Mouse (Mus musculus) kidney, adult 8-10 months (tissue): ENCODE measurements at regions not wholly inside any gene's neighbourhood (a gene's known extent, or its start where the extent isn't known, plus 50 kb on each side); places are given as distances from the start of the nearest gene placed in this dataset.

Experiments used
- DNase-seq, 2 experiments: peaks; one replicate each; pipeline ENCODE4 v3.0.0; 2022

DNA sequence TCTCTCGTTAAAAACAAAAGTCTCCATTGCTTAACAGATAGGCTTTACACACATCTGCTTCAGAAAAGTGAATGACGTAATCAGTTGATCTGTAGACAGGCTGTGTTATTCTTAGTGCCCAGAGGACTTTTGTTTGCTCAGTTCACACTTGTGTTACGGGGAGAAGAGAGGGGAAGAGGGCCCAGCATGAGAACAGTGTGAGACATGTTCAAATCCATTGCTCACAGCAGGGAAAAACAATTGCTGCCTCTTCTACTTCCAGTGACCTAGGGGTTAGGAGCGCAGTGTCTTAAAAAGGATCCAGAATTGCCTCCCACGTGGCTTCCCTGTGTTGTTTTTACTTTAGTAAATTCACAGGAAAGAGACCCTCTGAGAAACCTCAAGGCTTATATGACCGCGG lies 243.3 kb upstream of the BC052040 start:
- no peak for DNase-seq

DNA sequence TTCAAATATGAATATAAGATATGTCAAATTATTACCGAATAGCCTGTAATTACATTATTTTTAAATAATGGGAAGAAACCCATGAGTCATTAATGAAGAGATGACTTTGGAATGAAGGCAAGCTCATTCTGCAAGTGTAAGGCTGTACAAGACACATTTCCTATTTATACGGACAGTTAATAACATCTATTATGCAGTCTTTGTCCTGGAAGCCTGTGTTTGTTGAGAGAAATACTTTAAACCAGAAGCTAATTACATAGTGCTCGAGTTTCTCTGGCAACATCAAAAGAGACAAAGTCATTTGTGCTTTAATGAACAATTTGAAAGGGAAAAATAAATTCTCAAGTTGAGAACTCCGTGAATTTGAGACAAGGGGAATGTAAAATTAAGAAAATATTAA lies 242.5 kb upstream of the BC052040 start:
- no peak for DNase-seq

DNA sequence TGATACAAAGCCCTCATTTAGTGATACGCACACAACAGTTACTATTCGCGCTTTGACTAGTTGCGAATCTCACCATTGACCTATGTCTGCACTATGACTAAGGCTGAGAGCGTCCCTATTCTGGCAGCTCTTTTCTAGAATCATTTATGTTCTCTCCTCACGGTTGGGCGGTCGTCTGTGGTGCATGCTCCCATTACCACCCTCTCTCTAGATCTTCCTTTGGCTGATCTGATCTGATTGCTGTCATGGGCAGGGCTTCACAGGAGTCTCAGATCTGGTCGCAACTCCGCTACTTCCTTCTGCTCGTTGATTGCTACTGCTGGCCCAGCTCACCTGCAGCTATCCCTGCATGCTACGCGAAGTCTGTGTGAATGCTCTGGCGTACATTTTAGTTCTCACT lies 239.2 kb upstream of the BC052040 start:
- DNase-seq, result no peak

DNA sequence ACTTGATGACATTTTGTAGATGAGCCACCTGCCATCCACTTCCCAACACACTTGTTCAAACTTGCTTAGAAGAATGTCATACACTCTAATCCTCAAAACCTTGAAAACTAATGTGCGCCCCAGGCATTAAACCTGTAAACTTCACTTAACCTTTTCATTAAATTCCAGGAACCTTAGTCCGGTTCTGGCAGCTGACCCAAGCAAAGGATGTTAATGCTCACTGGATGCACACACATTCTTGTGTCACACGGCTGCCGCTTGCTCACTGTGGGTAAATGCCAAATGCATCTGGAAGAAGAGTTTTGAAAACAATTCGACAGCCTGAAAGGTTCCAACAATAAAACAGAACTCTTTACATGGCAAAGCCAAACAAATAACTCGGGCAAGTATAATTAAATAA lies 235.0 kb upstream of the BC052040 start:
- DNase-seq, result peak in 1 of 2 experiments; percentile 12

DNA sequence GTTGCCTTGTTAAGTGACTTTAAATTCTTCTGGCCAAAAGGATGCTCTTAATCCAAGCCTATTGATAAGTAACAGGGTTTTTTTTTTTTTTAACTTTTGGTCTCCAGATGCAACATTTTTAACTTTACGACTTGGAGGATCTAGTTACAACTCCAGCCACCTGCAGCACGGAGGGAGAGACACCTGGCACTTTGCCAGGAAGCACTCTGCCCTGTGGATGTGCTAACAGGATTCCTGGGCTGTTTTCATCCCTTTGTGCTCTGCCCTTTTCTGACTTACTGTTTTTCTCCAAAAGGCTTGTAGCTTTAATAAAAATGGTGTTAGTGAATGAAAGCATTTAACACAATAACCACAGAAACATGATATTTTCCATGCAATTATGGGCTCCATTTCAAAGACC lies 233.3 kb upstream of the BC052040 start:
- DNase-seq, result no peak

DNA sequence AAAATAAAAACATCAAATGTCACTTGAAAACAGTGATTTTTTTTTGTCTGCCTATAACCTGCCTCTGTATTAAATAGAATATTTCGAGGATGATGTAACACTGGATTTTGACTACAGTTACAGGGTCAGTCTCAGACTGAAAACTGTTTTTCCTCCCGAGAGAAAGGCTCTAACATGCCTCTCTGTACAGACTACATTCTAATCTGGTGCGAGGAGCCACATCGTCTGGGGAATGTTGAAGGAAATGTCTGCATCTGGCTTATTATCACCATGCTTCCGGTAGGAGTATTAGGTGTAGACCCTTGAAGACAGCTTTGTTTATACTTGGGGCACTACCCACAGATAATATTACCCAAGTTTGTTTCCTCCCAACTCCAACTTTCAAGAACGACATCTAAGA lies 210.4 kb upstream of the BC052040 start:
- DNase-seq, result no peak

DNA sequence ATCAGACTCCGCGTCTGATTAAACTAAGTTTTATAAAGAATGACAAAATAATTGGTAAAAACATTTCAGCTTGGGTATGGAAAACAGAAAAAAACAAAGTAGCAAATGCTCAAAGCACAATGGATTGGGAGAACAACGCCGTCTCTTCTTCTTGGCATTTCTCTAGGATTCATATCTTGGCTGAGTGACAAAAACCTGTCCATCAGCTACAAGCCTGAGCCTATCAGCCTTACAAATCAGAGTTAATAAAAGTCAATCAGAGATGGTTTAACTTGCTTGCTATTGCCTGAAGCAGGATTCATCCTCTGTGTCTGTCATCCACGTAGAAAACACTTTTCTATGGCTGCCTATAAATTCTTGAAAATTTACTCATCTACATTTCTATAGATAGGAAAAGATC lies 206.2 kb upstream of the BC052040 start:
- no peak for DNase-seq

DNA sequence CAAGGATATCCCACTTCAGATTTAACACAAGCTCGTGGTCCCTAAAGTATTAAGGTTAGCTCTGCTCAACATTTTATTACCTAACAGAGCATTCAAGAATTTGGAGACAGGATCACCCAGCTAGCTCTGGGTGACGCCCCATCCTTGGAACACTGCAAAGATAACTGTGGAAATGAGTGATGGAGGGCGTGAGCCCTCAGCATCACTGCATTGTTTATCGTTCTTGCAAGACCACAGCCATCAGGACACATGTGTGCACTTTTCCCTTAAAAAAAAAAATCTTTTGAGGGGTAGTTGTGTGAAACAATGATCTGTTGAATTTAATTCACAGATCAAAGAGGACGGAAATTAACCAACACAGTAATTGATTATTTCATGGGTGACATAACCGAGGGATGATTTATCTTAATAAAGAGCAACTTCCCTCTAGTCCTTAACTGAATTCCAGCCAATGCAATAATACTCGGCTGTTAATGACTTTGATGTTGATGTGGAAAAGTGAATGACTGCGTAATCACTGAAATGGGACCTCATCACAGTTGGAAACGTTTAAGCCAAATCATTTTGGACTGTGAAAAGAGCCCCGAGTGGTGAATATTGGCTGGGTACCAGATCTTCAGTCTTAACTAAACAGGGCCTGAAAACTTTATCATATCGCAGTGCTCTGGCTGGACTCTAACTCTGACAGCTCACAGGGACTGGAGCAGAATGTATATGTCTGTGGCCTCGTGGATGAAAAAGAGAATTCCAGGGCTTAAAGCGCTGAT lies 196.9 kb upstream of the BC052040 start:
- no peak for DNase-seq

DNA sequence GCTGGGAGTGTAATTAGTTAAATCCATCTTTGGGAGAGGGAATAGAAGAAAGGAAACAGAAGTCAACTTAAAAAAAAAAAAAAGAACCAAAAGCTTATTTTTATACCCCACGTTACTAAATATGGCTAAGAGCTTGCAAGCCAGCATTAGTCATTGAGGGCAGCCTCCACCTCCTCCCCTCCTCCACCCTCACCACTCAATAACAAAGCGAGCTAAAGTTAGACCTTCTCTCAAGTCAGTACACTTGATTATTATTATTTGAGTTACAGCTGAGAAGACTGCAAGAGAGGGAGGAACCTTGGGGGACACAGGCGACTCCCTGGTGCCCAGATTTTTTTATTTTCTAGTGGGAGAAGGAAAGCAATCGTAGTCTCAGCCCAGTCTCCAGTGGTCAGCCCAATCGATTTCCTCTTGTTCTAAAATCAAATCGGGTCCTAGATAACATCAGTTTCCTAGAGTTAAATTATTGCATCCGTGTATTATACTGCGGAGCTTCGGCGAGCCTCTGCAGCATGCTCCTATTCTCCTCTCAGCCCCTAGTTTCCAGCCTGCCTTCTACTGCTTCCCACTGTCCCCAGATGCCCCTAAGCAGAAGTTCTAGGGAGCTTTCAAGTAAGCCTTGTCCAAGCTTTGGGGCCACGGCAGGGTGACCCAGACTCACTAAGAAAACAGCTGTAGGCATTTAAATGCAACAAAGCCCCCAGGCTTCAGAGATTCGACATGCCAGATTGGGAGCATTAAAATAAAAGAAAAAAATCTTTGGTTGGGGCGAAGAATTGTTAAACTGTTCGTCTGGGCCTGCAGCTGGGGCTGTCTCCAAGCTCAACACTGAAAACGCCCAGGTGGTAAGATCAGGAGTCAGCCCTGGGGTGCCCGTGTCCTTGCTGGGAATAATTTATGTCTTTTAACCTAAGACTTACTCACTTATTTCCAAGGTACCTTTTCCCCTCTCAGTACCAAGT lies 196.0 kb upstream of the BC052040 start:
- peak; percentile 35 to 75 for DNase-seq

DNA sequence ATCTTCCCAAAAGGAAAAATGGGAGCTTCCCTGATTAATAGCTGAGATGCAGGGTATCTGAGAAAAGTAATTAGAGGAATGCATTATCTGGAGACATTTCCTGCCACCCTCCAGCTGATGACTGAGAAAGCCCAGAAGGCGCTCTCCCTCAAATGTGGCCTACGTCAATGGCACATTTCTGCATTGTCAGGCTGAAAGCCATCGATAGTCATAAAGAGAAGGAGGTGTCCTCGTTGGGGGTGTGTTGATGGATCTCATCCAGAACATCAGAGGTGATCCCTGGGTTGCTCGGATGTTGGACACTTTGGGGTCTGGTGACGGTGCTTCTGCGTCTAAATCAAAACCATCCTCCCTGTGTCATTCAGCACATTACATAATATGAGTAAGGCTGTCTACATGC lies 189.9 kb upstream of the BC052040 start:
- no peak for DNase-seq

DNA sequence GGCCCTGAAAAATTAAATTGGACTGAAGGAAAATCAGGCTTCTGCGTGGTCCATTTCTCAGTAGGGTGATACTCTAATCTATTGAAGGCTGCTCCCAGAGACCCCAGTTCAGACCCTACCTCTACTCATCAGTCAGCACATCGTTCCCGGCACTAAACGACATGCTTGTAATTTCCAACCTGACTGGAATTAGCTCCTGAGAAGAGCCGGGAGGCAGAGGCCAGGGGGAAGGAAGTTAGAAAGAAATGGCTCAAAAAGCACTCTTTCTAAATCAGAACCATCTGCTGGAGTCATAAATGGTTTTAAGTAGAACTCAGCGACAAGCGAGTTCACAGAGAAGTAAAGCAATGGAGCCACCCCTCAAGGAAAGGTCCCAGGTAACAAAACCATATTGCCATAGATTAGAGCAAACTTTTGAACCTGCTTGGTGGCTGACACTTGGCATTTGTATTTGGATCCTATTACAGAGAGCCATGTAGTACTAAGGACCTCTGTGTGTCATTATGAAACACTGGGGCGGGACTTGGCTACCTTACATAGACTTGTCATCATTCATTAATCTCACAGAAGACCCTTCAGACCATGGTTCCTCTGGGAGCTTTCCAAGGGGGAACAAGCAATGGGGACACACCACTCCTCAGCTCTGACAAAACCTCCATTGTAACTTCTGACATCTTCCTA lies 189.3 kb upstream of the BC052040 start:
- no peak for DNase-seq

DNA sequence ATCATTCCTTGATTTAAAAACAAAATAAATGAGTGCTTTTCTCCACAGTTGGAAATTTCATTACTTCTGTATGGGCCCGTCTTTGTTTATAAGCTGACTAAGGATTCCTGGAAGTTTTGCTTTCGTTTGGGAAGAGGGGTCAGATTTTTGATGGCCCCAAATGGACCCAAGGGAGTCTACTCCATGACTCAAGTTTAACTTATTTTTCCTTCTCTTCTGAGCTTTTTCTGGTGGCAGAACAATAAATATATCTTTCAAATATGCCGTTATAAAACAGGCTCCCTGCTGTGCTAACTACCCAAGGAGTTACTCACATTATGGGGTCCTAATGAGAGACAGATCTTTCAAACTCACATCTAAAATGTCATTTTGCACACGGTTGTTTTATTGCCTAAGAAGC lies 187.4 kb upstream of the BC052040 start:
- DNase-seq, result no peak

DNA sequence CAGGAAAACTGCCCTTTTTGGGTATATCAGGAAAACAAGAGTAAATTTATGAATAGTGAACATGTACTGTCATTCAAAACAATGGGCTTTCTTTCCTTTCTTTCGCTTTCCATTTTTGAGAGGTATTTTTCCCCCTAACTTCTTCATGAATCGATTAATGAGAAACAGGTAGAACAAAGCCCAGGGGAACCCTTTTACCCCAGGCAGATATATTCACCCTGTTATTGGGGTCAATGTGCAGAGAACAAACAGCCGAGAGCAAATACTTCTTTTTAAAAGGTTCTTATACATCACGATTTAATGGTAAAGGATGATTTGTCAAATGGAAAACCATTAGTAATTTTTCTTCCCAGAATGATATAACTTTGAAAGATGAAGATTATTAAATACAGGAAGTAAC lies 183.0 kb upstream of the BC052040 start:
- DNase-seq, result peak in 1 of 2 experiments; percentile 12

DNA sequence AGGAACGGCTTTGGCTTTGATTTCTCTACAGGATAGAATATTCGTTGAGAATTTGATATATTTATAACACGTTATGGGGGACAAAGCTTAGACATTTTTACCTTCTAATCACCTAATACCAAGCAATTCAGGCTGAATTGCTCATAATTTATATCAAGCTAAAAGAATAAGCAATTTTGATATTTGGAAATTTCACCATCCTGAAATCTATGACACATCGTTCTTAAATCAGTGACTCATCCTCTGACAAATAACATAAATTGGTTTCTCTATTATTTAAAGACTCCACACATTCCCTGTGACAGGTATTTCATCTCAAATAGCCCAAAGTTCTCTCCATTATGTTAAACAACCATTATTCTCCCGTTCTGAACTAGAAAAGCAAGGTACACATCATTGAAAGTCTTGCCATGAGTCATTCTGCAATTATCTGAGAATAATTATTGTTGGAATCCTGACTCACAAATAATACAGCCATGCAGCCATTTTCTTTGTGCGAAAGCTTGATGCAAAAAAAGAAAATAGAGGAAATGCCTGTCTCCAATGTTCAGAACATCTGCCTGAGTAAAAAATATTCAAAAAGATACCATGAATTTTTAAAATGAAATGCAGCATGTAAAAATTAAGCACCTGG lies 182.3 kb upstream of the BC052040 start:
- DNase-seq, result no peak

DNA sequence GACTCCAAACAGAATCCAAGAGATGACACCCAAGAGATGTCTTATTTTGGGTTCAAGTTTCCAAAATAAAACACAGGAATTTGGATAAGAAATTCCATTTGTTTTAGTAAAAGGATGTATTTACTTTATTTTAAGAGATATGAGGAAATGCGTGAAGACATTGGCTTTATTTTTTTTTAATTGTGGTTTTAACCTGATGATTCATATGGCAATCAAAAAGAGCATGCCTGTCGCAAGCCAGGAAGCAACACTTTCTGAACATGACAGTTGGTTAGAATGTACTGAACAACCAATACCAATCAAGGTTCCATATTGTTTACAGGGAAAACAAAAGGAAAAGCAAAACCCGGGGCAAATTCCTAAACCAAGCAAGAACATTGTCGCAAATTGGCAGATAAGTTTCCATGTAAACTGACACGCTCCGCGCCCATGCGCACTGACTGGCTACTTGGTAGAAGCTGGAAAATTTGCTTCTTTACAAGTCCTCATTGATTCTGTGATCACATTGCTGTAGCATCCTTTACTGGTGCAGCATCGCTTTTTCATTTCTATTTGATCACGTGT lies 181.4 kb upstream of the BC052040 start:
- peak; percentile 62 to 69 for DNase-seq

DNA sequence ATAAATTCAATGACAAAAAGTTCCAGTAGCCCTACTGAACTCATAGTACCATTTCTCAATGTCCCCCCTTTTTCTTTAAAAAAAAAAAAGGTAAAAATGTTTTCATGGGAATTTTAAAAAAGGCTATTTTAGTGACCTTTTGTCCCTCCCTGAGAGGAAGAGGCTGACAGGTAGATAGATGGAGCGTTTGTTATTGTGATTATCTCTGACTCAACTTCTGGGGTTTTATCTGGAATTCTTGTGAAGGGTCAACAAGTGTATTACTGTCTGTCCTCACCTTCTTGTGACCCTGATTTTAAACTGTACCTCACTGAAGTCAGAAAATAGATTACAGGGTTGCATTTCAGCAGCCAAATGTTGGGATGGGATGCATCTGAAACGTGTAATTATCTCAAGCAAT lies 179.3 kb upstream of the BC052040 start:
- peak in 1 of 2 experiments; percentile 56 for DNase-seq

DNA sequence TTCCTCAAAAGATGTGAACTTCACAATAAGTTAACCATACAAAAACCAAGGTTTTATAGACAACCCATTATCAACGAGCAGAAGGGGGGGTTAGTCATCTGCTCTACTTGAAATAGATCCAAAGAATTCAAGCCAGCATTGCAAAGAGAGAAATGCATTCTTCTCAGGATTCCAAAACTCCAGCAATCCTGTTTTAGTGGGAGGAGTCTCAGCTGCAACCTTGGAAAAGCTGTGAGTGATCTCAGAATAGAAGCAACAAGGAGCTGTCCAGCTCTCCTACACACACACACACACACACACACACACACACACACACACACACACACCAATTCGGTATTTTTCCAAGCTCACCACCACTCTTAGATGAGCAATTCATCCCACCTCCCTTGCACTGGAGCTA lies 149.0 kb upstream of the BC052040 start:
- no peak for DNase-seq

DNA sequence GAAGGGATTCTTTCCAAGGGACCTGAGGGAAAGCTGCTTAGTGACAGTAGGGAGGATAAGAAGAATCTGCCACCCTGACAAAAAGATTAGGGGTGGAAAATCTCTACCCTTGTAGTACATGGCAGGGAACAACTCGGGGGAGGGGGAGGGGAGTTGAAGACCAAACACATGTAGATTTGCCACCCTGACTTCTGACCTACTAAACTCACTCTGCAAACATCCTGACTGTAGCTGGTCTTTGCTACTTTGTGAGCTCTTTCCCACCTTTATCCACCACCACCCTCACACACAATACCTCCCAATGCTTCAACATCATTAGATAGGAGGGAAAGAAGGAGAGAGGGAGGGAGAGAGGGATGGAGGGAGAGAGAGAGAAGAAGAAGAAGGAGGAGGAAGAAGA lies 140.4 kb upstream of the BC052040 start:
- no peak for DNase-seq

DNA sequence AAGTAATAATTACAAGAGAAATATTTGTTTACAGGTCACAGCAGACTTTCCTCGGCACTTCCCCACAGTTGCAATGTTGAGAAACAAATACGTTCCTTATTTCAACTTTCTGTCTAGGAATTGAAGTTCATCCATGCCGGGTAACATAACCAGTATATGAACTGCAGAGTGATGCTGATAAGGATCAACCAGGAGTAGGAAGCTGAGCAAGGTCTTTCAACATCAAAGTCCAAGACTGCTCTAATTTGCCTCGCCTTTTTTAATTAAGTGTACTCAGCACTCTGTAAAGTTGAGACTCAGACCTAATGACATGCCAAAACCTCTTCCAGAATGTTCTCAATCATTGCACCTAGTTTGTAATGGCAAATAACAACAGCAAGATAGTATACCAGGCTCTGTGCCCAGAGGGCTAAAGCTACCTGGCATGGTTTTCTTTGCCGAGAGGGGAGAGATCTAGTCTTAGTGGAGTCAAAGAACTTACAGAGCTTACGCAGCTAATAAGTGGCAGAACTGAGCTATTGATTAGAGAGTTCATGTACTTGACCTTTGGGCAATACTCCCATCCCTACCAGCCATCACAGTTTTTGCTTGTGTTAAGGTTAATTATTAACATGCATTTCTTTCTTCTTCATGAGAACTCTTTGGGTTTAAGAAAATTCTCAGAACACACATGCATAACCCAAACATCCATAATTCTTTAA lies 131.6 kb upstream of the BC052040 start:
- no peak for DNase-seq

DNA sequence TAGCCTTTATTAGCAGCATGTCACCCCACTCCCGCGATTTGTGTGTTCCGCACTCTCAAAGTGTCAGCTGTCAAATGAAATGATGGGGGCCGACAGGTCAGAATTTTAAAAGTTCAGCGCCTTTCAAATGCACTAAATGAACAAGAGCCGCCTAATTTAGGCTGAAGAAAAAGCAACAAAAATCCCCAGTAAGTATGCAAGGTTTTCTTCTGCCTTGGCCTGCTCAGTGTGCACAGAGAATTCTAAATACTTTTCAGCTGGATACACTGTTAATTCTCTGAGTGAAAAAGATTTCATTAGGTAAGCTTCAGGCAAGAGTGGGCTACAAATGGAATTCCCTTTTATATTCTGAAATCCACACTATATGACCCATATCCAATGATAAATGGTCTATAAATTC lies 125.9 kb upstream of the BC052040 start:
- no peak for DNase-seq

DNA sequence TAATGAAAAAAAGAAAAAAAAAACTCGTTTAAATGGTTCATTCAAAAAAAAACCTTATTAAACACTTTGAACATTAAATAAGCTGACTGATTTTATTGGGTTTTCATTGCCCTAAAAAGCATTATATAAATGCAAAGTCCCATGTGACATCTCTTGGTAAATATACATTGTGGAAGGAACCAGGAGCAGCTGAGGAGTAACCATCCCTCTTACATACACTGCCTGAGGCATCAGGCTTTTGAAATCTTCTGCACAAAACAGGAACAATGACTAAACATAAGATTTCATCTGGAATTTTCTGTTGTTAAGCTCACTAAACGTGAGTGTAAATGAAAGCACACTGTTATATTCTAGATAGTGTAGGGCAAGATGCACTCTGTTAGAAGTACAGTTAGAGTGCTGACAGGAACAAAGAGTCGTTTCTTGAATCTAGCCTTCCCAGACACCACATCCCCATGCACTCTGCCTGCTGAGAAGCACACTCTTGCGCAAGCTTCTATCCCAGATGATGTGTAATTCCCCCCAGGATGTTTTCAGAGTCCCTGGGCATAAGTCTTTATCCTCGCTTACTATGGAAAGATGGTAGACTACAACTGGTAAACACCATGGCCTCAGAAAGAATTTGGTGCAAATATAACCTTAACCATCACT lies 125.0 kb upstream of the BC052040 start:
- no peak for DNase-seq
